Mouse (Mus musculus): Measurements from ENCODE around the gene Bmpr2.

DNA sequence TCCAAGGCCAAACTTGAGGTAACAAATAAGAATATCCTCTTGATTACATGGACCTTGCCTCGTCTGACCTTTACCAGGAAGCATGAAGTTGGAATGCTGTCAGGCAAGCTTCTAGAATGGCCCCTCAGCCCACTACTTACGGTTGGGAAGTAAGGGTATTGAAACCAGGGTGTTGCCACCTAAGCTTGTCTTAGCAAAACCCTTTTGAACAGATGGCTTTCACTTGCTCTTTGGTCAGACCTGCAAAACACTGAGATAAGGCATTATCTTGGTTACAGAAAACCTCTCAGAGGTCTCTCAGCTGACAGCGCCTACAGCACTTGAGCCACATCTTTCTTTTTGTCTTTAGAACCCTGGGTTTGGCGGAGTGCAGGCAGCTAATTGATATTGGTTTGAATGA is 130.8 kb downstream of the Bmpr2 start:
- TF ChIP-seq CTCF (IDR thresholded peaks at IDR 0.05; ENCODE audit: insufficient read depth, low read depth, low read length) (no peak), POLR2A (IDR thresholded peaks at IDR 0.05; ENCODE audit: insufficient read depth, low read depth, low read length) (no peak)
